ENCODE assay signal across 16 mouse cellular contexts in the genomic region with DNA sequence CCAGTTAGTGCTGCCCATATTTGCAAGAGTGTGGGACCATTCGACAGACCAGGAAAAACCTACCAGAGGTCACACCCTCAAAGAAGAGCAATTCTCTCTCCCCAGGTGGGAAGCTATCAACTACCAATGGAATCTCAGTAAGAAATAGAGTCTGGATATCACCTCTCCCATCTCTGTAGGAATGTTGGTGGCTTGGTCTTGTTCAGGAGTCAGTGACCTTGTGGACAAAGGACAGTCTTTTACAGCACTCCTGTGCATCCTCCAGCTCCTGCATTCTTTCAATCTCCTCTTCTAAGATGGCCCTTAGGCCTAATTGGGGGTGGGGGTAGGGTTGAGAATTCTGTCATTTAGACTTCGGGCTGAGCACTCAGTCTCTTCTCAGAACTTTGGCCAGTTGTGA.
"Had no signal": no experiment of that assay in that cellular context is flagged by ENCODE, and none has a peak within 500 bp of the region (broad histone marks: within the 10 kb centered on the region; RNA-seq: fewer than 3 reads in every experiment).

No protein-coding gene starts in this region.

- H3K9ac ChIP-seq: neural tube, embryonic 13.5 days; neural tube, embryonic 15.5 days; stomach, embryonic 15.5 days had no signal

- H3K4me1 ChIP-seq: neural tube, embryonic 15.5 days; stomach, embryonic 15.5 days had no signal

- H3K27ac ChIP-seq: neural tube, embryonic 13.5 days; stomach, embryonic 15.5 days; stomach, postnatal 0 days had no signal

- H3K9me3 ChIP-seq: neural tube, embryonic 13.5 days; neural tube, embryonic 15.5 days; stomach, embryonic 15.5 days had no signal

- H3K4me3 ChIP-seq: neural tube, embryonic 13.5 days; neural tube, embryonic 15.5 days; stomach, embryonic 15.5 days had no signal

- DNase-seq: retina, postnatal 1 day; right cerebral cortex, adult 18-20 months; right cerebral cortex, postnatal 14 days; right cerebral cortex, postnatal 25 days; right cerebral cortex, postnatal 4 days; spleen, adult 18-20 months; thymus, adult 18-20 months; thymus, adult 2 months; thymus, postnatal 14 days; thymus, postnatal 25 days; thymus, postnatal 36 days; thymus, postnatal 4 days had no signal

- H3K36me3 ChIP-seq: neural tube, embryonic 13.5 days; neural tube, embryonic 15.5 days; stomach, embryonic 15.5 days had no signal
